Comparison of ENCODE assay signal across 19 mouse cellular contexts in genomic region chr10:68855934-68856891, GRCm38 (mm10).
DNase-seq lines count a peak whose midpoint lies in the region; ATAC-seq lines count a peak whose summit lies in the region.
"Had no signal": no experiment of that assay in that cellular context is flagged by ENCODE, and none has a peak within 500 bp of the region (broad histone marks: within the 10 kb centered on the region; RNA-seq: fewer than 3 reads in every experiment).

No protein-coding gene starts in this region.

- no peaks in the 10 kb centered on the region for H3K27me3 ChIP-seq in hindbrain, embryonic 10.5 days (ENCODE audit: insufficient read depth, poor library complexity, severe bottlenecking)
- no peaks in the 10 kb centered on the region for H3K27me3 ChIP-seq in hindbrain, embryonic 13.5 days
- H3K27me3 ChIP-seq in embryonic facial prominence, embryonic 12.5 days: no peaks in the 10 kb centered on the region
- no peaks in the 10 kb centered on the region for H3K27me3 ChIP-seq in limb, embryonic 13.5 days
- H3K27me3 ChIP-seq: midbrain, embryonic 12.5 days; stomach, embryonic 15.5 days had no signal

- 63% methylated on average over 13 of the region's 13 CpGs for WGBS in hindbrain, embryonic 10.5 days
- 69% methylated on average over 13 of the region's 13 CpGs for WGBS in hindbrain, embryonic 13.5 days
- WGBS in embryonic facial prominence, embryonic 12.5 days: 24% methylated on average over 13 of the region's 13 CpGs
- 32% methylated on average over 13 of the region's 13 CpGs for WGBS in limb, embryonic 13.5 days

- no peak for ATAC-seq in hindbrain, embryonic 13.5 days (ENCODE audit: low FRiP score)
- peak; percentile 65; the same call in 1 of the 2 replicates for ATAC-seq in embryonic facial prominence, embryonic 12.5 days (ENCODE audit: insufficient number of reproducible peaks, insufficient read depth, low FRiP score, low TSS enrichment)
- ATAC-seq in limb, embryonic 13.5 days (ENCODE audit: low FRiP score, low read depth): no peak; the same call in 1 of the 2 replicates

- no peak overlapping the region for H3K4me3 ChIP-seq in hindbrain, embryonic 10.5 days
- no peak overlapping the region for H3K4me3 ChIP-seq in hindbrain, embryonic 13.5 days
- H3K4me3 ChIP-seq in embryonic facial prominence, embryonic 12.5 days: no peak overlapping the region
- H3K4me3 ChIP-seq in limb, embryonic 13.5 days: no peak overlapping the region
- H3K4me3 ChIP-seq: left cerebral cortex, adult 2 months; midbrain, embryonic 12.5 days; stomach, embryonic 15.5 days had no signal

- H3K36me3 ChIP-seq in hindbrain, embryonic 10.5 days: no peaks in the 10 kb centered on the region
- H3K36me3 ChIP-seq in hindbrain, embryonic 13.5 days: no peaks in the 10 kb centered on the region
- no peaks in the 10 kb centered on the region for H3K36me3 ChIP-seq in embryonic facial prominence, embryonic 12.5 days
- H3K36me3 ChIP-seq in limb, embryonic 13.5 days: no peaks in the 10 kb centered on the region
- H3K36me3 ChIP-seq: midbrain, embryonic 12.5 days; stomach, embryonic 15.5 days had no signal

- no peak overlapping the region for H3K9ac ChIP-seq in hindbrain, embryonic 13.5 days
- H3K9ac ChIP-seq in embryonic facial prominence, embryonic 12.5 days: no peak overlapping the region
- H3K9ac ChIP-seq in limb, embryonic 13.5 days: no peak overlapping the region
- H3K9ac ChIP-seq: midbrain, embryonic 12.5 days; stomach, embryonic 15.5 days had no signal

- no peak overlapping the region for H3K4me2 ChIP-seq in hindbrain, embryonic 13.5 days
- peak overlapping the region; percentile 3; the same call in 1 of the 2 replicates for H3K4me2 ChIP-seq in embryonic facial prominence, embryonic 12.5 days (replicated peaks)
- no peak overlapping the region for H3K4me2 ChIP-seq in limb, embryonic 13.5 days (replicated peaks)
- H3K4me2 ChIP-seq: heart, embryonic 11.5 days; midbrain, embryonic 12.5 days; stomach, embryonic 15.5 days had no signal

- peaks cover 7% of the 10 kb centered on the region for H3K4me1 ChIP-seq in hindbrain, embryonic 10.5 days (replicated peaks)
- H3K4me1 ChIP-seq in hindbrain, embryonic 13.5 days (replicated peaks): no peaks in the 10 kb centered on the region
- H3K4me1 ChIP-seq in embryonic facial prominence, embryonic 12.5 days: peaks cover 20% of the 10 kb centered on the region; the same call in 1 of the 2 replicates
- H3K4me1 ChIP-seq in limb, embryonic 13.5 days: peaks cover 13% of the 10 kb centered on the region
- H3K4me1 ChIP-seq: midbrain, embryonic 12.5 days; stomach, embryonic 15.5 days had no signal

- H3K9me3 ChIP-seq in hindbrain, embryonic 10.5 days: no peaks in the 10 kb centered on the region
- no peaks in the 10 kb centered on the region for H3K9me3 ChIP-seq in hindbrain, embryonic 13.5 days
- H3K9me3 ChIP-seq in embryonic facial prominence, embryonic 12.5 days: no peaks in the 10 kb centered on the region
- H3K9me3 ChIP-seq in limb, embryonic 13.5 days: 0 out of 2 replicates have a peak, but pooled peaks cover 2% of the 10 kb centered on the region
- H3K9me3 ChIP-seq: midbrain, embryonic 12.5 days; stomach, embryonic 15.5 days had no signal

- H3K27ac ChIP-seq in hindbrain, embryonic 10.5 days: peak overlapping the region; percentile 66; the same call in 1 of the 2 replicates
- no peak overlapping the region for H3K27ac ChIP-seq in hindbrain, embryonic 13.5 days
- H3K27ac ChIP-seq in embryonic facial prominence, embryonic 12.5 days: peak overlapping the region; percentile 94
- H3K27ac ChIP-seq in limb, embryonic 13.5 days: peak overlapping the region; percentile 70
- H3K27ac ChIP-seq: left cerebral cortex, adult 2 months; midbrain, embryonic 12.5 days; stomach, embryonic 15.5 days had no signal

- DNase-seq in hindbrain, embryonic 10.5 days (ENCODE audit: low spot score): no peak
- DNase-seq in NIH3T3 (ENCODE audit: low read depth): peak; percentile 68
- no peak for DNase-seq in retina, embryonic 14.5 days (ENCODE audit: low spot score)
- DNase-seq in cerebellum, adult 11-12 months: no peak
- DNase-seq: cerebellum, postnatal 14 days; gastrocnemius, postnatal 36 days; kidney, adult 2 months; kidney, postnatal 14 days; liver; lung, adult 18-20 months; lung, postnatal 36 days; right cerebral cortex, adult 18-20 months had no signal
